Mouse (Mus musculus): ENCODE results near the gene Ccdc155. TPM values are rescaled to one million over a fixed set of nuclear protein-coding genes. Genes with fewer than 3 reads are reported as not detected.

The Ccdc155 gene
- total RNA-seq, 2 experiments from 2014 or later = not detected

DNA sequence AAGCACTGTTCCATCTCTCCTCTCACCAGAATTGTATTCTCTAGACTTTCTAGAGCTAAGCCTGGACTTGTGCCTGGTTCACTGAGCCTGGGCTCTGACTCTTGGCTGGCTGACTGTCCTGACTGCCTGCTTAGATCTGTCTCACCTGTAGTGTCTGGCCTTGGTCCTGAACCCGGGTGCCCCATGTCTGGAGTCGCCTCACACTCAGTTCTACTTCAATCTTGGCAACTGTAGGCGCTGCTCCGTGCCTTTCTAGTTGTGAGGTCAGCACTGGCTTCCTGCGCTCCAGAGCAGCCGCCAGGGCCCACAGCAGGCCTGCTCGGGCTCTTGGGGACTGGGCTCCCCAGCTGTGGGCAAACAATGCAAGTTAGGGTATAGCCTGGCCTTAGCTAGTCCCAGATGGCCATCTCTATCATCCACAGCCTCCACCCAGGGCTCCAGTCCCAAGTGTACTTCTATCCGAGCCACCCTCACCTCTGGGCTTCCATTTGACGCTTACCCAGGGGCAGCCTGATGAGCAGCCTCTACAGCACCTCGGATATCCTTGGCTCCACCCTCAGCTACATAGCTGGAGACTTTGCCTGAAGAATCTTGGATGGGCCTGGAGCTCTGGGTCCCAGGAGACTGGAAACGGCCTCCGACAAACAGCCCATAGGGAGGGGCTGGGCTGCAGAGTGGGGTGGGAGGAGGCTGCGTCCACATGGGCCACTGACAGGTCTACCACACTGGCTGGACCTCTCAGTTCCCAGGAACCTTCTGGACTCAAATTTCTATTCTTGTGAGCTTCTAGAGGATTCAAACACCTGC, 60.1 kb downstream of the Ccdc155 start:
- DNase-seq = no peak

DNA sequence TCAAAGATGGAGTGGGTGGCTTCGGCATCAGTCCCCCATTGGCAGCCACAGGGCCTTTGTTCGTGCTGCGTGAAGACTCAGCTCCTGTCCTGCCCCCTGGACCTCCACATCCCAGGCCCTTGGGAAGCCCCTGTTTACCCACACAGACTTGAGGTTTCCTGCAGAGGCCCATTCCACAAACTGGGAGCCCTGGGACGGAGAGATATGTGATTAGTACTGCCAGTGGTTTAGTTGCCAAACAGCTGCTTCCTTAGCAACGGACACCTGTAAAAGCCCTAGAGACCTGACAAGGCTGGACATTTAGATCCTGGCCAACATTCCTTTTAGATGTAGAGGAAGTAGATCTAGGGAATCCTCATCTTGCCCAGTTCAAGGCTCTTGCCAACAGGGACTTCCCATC, 62.8 kb downstream of the Ccdc155 start:
- no peak for DNase-seq

DNA sequence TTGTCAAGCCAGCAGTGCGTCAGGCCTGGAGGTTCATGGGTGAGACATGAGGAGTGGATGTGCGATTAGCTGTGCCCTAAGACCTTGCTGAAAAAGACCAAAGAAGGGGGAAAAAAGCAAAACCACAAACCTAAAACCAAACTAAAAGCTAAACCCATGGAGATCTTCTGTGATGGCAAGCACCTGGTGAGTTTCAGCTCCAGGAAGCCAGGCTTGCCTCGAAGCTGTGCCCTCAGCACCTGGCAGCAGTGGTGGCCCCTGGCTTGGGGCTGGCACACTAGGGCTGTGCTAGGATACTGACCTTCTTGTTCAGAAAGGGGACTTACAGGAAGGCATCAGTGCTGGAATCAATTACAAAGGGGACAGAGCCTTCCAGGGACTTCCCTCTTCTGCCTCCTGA, 63.4 kb downstream of the Ccdc155 start:
- DNase-seq = no peak

DNA sequence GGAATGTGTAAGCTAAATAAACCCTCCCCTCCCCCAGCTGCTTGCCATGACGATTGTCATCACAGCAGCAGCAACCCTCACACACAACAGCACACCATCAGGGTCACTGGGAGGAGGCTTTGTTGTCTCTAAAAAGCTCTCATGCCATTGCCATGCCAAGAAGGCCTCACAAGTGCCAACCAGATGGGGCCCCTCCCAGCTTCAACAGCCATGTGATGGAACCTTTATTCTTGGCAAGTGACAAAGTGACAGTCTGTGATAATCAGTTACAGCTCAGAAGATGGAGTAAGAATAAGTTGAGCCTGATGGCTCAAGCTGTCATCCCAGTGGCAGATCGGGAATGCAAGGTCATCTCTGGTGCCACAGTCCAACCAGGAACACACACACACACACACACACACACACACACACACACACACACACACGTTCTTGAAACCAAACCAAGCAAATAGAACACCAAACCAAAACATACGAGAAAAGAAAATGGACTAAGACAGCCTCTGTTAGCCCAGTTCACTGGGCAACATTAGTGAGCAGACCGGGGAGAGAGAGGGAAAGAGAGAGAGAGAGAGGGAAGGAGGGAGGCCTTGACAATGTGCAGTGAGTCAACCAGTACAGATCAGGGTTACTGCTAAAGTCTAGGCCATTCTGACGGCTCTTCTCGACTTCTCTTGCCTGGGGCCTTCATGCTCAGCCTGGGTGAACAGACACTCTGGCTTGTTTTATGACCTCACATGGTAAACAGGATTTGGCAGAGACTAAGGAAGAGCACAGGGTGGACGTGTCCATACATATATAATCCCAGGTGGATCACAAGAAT, 64.6 kb downstream of the Ccdc155 start:
- peak; percentile 59 to 62 for DNase-seq

DNA sequence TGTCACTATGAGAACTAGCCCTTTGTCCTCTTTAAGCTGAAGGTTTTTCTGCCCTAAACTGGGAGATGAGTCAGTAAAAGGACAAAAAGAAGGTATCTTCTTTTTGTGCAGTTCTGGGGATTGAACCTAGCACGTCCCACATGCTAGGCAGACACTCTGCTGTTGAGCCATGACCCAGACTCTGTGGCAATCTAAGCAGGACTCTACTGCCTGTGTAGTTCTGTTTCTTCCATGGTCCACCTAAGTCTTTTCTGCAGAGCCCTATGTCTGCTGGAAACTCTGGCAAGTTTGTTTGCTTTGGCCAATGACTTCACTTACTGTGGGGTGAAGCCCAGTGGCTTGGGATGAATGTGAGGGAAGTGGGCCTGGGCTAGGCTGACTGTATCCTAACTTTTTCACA, 66.3 kb downstream of the Ccdc155 start:
- no peak for DNase-seq

DNA sequence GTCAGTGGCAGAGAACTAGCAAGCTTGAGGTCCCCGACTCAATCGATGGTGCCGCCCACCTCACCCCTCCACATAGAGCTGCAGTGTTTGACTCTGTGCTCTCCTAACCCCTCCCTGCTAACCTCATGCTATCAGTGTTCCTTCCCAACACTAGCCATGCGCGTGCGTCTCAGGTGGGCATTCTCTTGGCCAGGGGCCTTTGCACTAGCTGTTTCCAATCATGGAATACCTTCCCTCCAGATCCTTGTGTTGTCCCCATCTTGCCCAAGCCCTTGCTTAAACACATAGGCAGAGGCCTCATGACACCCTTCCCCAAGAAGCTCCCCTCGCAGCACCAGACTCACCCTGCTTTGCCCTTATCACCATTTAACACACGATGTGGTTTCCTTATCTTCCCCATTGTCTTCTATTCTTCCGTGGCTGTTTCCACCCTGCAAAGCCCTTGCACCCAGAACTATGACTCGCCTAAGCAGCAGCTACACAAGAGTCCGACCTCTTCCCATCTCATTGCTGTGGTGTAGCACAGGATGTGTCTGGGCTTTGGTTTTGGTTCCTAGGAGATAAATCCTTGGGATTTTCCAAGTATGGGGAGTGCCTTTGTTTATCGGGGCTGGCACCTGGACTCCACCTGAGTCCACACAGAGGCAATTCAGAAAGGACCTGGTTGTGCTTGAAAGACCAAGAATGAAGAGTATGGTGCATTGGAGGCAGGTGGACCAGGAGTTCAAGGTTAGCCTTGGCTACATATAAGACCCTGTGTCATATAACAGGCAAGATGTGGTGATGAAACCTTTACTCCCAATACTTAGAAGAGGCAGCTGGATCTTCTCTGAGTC, 67.3 kb downstream of the Ccdc155 start:
- no peak for DNase-seq

DNA sequence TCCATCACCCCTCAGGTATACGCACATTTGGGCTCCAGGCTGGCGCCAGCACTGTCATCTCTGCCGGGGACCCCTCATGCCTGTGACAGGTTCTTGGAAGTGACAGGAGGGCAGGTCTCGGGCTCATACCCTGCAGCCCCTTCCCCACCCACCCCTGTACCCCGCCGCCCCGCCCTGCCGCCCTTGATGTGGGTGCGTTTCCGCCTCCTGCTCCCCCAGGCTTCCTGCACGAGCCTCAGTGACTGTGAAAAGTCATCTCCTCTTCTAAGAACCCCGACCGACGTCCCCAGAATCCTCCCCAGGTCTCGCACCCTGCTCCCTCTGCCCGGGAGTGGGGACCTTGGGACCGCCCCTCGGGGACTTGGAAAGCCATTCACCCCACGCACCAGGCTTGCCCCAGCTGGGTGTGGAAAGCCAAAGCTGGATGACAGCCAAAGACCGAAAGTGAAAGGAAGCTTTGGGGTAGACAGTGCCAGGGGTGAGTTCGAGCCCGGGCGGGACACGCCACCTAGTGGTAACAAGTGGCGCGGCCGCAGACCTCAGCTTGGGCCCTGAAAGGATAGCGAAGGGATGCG, 68.6 kb downstream of the Ccdc155 start, which contains the start of the genes Gm45713 and Flt3l:
Gene Gm45713 (minus strand): TSS at position 239 of the 575 bp plus-strand sequence.
Gene Flt3l (minus strand): TSS at position 440 of the 575 bp plus-strand sequence.
- DNase-seq = peak; percentile 94 to 95

DNA sequence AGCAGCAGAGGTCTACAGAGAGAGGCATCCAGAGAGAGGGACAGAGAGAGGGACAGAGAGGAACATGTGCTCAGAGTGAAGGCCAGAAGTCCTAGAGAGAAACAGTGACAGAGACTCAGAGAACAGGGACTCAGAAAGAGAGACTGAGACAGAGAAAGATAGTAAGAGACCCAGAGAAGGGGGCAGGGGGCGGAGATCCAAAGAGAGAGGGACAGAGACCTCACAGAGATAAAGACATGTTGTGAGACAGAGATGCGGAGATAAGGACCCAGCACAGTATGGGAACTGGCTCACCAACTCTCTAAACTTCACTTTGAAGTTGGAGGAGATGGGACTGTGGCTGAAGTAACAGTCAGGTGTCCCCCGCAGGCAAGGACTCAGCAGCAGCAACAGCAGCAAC, 69.3 kb downstream of the Ccdc155 start:
- no peak for DNase-seq

DNA sequence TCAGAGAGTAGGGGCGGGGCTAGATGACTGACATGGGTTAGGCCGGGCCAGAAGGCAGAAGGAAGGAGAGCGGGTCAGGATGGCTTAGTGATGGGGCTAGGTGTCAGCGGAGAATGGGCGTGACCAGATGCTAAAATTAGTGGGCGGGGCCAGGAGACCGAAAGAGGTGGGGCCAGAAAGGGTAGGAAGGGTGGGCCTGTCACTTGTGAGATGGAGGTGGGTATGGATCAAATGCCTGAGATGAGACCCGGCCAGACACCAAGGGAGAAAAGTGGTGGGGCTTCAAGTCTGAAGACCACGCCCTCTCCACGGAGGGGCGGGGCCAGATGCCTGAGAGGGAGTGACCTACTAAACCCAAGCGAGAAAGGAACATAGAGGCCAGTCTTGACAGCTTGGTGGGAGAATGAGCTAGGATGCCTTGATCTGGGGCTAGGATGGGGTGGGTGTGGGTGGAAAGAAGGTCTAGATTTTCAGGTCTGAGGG, 70.1 kb downstream of the Ccdc155 start:
- DNase-seq = peak in 1 of 2 experiments; percentile 63

Small RNAs within 50 kb of the gene (microRNA-seq; reads per million reads assigned to microRNA genes)
- not detected for gene Mir7055

Other genes with a start within 250 kb of the Ccdc155 start
- 10 to 100 TPM in 1 of 2 experiments, 1 to 10 TPM in 1; 8.6 to 10.7 TPM for gene Cpt1c, start 230.0 kb downstream of the Ccdc155 start, total RNA-seq (2021)
- gene Prmt1, start 218.3 kb downstream of the Ccdc155 start, total RNA-seq (2021) = 100 to 1,000 TPM; 236 to 262 TPM
- gene Irf3, start 207.2 kb downstream of the Ccdc155 start, total RNA-seq (2021) = 100 to 1,000 TPM in 1 of 2 experiments, 10 to 100 TPM in 1; 90.4 to 123 TPM
- gene Bcl2l12, start 206.2 kb downstream of the Ccdc155 start, total RNA-seq (2021) = 10 to 100 TPM; 16.5 to 17.4 TPM
- gene Scaf1, start 188.5 kb downstream of the Ccdc155 start, total RNA-seq (2021) = 10 to 100 TPM; 76.9 to 82.6 TPM
- gene Rras, start 186.9 kb downstream of the Ccdc155 start, total RNA-seq (2021) = 100 to 1,000 TPM in 1 of 2 experiments, 10 to 100 TPM in 1; 98.9 to 101 TPM
- 10 to 100 TPM; 47.7 to 59.7 TPM for gene Prr12, start 152.0 kb downstream of the Ccdc155 start, total RNA-seq (2021)
- gene Nosip, start 142.5 kb downstream of the Ccdc155 start, total RNA-seq (2021) = 10 to 100 TPM; 50.5 to 65.3 TPM
- gene Prrg2, start 142.2 kb downstream of the Ccdc155 start, total RNA-seq (2021) = 10 to 100 TPM; 18.1 to 20.5 TPM
- gene Rcn3, start 112.7 kb downstream of the Ccdc155 start, total RNA-seq (2021) = 10 to 100 TPM; 32.2 to 38.3 TPM
- 100 to 1,000 TPM; 116 to 138 TPM for gene Fcgrt, start 101.0 kb downstream of the Ccdc155 start, total RNA-seq (2021)
- gene Rps11, start 80.5 kb downstream of the Ccdc155 start, total RNA-seq (2021) = 1,000 to 10,000 TPM; 1,231 to 1,372 TPM
- gene Rpl13a, start 76.1 kb downstream of the Ccdc155 start, total RNA-seq (2021) = 1,000 to 10,000 TPM; 1,621 to 1,757 TPM
- gene Gm45713, start 68.7 kb downstream of the Ccdc155 start, total RNA-seq (2021) = not detected
- 10 to 100 TPM; 15.3 to 25.5 TPM for gene Flt3l, start 68.5 kb downstream of the Ccdc155 start, total RNA-seq (2021)
- gene Pih1d1, start 50.6 kb downstream of the Ccdc155 start, total RNA-seq (2021) = 10 to 100 TPM; 59.1 to 77.0 TPM
- gene Aldh16a1, start 50.3 kb downstream of the Ccdc155 start, total RNA-seq (2021) = 10 to 100 TPM; 62.7 to 76.7 TPM
- gene Slc17a7, start 40.9 kb downstream of the Ccdc155 start, total RNA-seq (2021) = under 1 TPM in 1 of 2 experiments, not detected in 1; 0.17 TPM
- gene Gfy, start 25.3 kb downstream of the Ccdc155 start, total RNA-seq (2021) = not detected
- not detected for gene Pth2, start 23.9 kb downstream of the Ccdc155 start, total RNA-seq (2021)
- gene Dkkl1, start 7.3 kb upstream of the Ccdc155 start, total RNA-seq (2021) = not detected
- 10 to 100 TPM; 10.6 to 15.3 TPM for gene Tead2, start 10.9 kb upstream of the Ccdc155 start, total RNA-seq (2021)
- 1 to 10 TPM; 2.2 to 4.1 TPM for gene Cd37, start 34.2 kb upstream of the Ccdc155 start, total RNA-seq (2021)
- gene Slc6a16, start 36.2 kb upstream of the Ccdc155 start, total RNA-seq (2021) = not detected
- gene Slc6a21, start 72.6 kb upstream of the Ccdc155 start, total RNA-seq (2021) = under 1 TPM in 1 of 2 experiments, not detected in 1; 0.13 TPM
- 1 to 10 TPM; 5.7 to 8.5 TPM for gene Trpm4, start 128.9 kb upstream of the Ccdc155 start, total RNA-seq (2021)
- under 1 TPM in 1 of 2 experiments, not detected in 1; 0.13 TPM for gene Hrc, start 130.4 kb upstream of the Ccdc155 start, total RNA-seq (2021)
- gene Ppfia3, start 162.1 kb upstream of the Ccdc155 start, total RNA-seq (2021) = 1 to 10 TPM; 1.5 to 1.7 TPM
- 1 to 10 TPM in 1 of 2 experiments, under 1 TPM in 1; 0.70 to 2.8 TPM for gene Lin7b, start 165.7 kb upstream of the Ccdc155 start, total RNA-seq (2021)
- gene Snrnp70, start 190.8 kb upstream of the Ccdc155 start, total RNA-seq (2021) = 100 to 1,000 TPM; 223 to 308 TPM
- not detected for gene Kcna7, start 200.8 kb upstream of the Ccdc155 start, total RNA-seq (2021)
- gene Ntf5, start 208.8 kb upstream of the Ccdc155 start, total RNA-seq (2021) = not detected
- not detected for gene Lhb, start 215.9 kb upstream of the Ccdc155 start, total RNA-seq (2021)
- 10 to 100 TPM; 41.7 to 43.9 TPM for gene Gys1, start 230.0 kb upstream of the Ccdc155 start, total RNA-seq (2021)
- gene Ruvbl2, start 233.2 kb upstream of the Ccdc155 start, total RNA-seq (2021) = 10 to 100 TPM; 50.3 to 56.3 TPM